Mouse (Mus musculus) frontal cortex, postnatal 25 days (tissue): ENCODE results near the gene S100a13.

Experiments
- DNase-seq, 2 experiments: peaks; one replicate each; pipeline ENCODE4 v3.0.0; 2022; ENCODE audit warnings: low spot score in 2 of 2

The S100a13 gene

DNA sequence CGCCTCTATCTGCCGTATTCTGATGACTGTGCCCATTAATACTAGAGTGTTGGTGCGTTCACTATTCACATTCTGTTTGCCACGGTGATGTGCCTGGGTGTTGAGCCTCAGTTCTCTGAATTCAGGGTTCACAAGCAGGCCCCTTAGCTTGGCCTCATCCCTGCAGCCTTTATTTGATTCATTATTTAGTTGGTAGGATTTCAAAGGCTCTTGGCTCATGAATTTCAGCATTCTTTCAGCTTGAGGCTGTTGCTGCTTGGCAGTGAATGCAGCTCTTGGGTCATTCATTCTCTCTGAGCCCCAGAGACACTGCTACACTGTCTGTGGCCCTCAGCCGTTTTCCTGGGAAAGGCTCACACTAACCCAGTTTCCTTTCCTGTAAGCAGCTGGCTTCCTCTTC, 41.7 kb downstream of the S100a13 start:
- no peak for DNase-seq

DNA sequence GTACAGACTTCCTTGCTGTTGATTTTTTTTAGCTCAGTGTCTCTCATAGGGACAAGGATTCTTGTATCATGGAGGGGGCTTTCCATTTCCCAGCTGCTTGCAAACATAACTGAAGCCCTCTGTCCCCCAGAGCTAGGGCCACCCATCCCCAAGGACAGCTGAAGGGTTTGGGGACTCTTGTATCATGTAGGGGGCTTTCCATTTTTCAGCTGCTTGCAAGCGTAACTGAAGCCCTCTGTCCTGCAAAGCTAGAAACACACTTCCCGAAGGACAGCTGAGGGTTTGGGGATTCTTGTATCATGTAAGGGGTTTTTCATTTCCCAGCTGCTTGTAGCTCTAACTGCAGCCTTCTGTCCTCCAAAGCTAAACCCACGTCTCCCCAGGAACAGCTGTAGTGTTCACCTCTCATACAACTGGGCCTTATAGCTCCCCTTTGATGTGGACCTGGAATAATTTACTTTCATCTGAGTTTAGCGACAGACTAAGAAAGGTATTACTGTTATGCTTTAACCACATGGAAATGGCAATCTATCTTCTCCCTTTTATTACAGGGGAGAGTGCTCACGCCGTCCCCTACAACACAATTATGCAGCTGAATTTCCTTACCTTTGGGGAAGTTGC, 45.9 kb downstream of the S100a13 start, which contains the start of gene S100a3:
Gene S100a3 (plus strand): TSS at position 571 of the 621 bp plus-strand sequence.
- DNase-seq = no peak
